Mouse (Mus musculus) frontal cortex, adult 2 months (tissue): Measurements from ENCODE around the gene Wdsub1. TPM values are rescaled to one million over a fixed set of nuclear protein-coding genes. Genes with fewer than 3 reads are reported as not detected.
"Not testable (repeated sequence)": the region's sequence is repeated elsewhere in the genome, so short reads cannot be mapped to it uniquely, and the experiment has no call there.

Experiments used
- DNase-seq, 2 experiments: peaks; one replicate each; pipeline ENCODE4 v3.0.0; 2022; ENCODE audit warnings: low spot score in 1 of 2; ENCODE audit errors: extremely low spot score in 1 of 2
- polyA plus RNA-seq: library from polyadenylated mRNA; depleted of rRNA; stranded (reverse); fragments of >200 nt; gene quantifications from 2 replicates; pipeline ENCODE4 v1.2.3, GENCODE M21; 2012; rRNA removed

Gene Wdsub1
- polyA plus RNA-seq: 24.8 and 25.7 TPM in 2 replicates

GRCm38 (mm10) chr2:59881831-59882741 is at the start of gene Wdsub1:
Gene Wdsub1 (minus strand): TSS chr2:59882591.
- DNase-seq: peak; percentile 82 to 91

- no peak for DNase-seq
These were observed 31.2 kb upstream of the Wdsub1 start for GRCm38 (mm10) chr2:59913610-59914009.

- no peak for DNase-seq
These were observed 25.7 kb upstream of the Wdsub1 start for GRCm38 (mm10) chr2:59908048-59908447.

DNA sequence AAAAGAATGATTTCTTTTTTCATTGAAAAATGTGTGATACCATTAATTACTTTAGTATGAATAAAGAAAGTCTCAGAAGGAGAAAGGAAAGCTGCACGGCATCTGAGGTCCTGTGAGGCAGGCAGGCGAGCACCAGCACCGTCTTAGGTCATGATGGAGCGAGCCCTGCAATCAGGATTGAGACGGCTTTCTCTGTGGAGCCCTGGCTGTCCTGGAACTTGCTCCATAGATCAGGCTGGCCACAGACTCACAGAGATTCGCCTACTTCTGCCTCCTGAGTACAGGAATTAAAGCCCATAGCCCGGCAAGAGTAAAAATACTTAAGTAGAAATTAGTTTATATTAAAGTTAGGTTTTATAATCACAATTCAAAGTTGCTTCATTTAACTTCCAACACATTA is 21.6 kb upstream of the Wdsub1 start:
- no peak for DNase-seq

GRCm38 (mm10) chr2:59898666-59899065 is 16.3 kb upstream of the Wdsub1 start:
- DNase-seq: no peak

- no peak for DNase-seq
These were observed 15.7 kb upstream of the Wdsub1 start for GRCm38 (mm10) chr2:59898105-59898504.

DNA sequence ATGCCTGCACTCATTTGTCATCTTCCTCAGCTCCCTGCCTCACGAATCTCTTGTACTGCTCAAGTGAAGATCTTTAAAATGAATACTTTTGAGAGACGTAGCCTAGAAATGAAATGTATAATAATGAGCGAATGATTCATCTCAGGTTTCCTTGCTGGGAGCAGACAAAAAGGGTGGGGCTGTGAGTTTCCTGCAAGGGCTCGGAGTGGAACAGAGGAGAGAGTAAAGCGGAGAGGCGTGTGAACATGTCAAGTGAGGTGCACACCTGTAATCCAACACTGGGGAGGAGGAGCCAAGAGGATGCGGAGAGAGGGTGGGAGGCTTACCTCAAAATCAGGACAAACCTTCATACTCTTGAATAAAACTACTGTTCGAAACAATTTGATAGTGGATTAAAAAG is 14.4 kb upstream of the Wdsub1 start:
- DNase-seq: peak in 1 of 2 experiments; percentile 37

- DNase-seq: no peak
These were observed 14.0 kb upstream of the Wdsub1 start for GRCm38 (mm10) chr2:59896400-59896799.

DNA sequence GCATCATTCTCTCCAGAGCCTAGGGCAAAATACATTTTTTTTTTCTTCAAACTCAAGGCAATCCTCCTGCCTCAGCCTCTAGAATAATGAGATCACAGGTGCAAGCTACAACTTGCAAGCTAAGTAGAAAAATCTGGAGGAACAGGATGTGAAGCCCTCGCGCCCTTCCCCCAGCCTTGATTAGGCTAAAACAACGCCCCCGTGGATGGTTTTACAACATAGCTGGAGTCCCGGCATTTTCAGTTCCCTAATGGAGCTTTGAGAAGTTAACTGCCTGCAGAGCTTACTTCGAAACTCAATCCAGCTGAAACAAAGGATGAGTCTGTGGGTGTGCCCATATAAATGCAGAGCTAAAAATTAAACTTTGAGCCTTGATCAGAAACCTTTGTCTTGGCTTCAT is 7.3 kb upstream of the Wdsub1 start:
- DNase-seq: no peak

DNA sequence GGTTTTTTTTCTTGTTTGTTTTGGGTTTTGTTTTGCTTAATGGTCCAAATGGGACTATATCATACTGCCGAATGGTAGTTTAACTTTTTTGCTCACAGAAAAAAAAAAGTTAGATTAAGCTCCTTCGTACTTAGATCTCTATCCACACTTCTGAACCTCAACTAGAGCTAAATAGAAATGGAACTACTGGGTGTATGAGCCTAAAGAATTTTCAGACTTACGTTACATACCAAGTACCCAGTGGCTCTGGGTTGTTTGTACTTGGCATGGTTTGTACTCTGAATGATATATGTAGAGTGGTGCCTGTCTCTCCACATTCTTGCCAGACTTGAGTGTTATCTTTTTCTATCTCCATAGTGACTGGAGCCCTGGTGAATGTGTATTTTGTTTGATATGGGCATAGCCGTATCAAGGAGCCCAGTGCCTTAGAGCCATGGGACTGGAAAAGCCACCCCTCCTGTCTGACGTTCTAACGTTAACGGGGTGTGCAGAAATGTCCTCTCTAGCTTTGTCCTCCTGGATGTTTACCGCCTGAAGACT is 421 bp upstream of the Wdsub1 start:
- no peak for DNase-seq

- no peak for DNase-seq
These were observed 987 bp downstream of the Wdsub1 start for GRCm38 (mm10) chr2:59881404-59881803.

GRCm38 (mm10) chr2:59878221-59878620 is 4.2 kb downstream of the Wdsub1 start:
- no peak for DNase-seq

GRCm38 (mm10) chr2:59877335-59877734 is 5.1 kb downstream of the Wdsub1 start:
- no peak for DNase-seq

GRCm38 (mm10) chr2:59876482-59876881 is 5.9 kb downstream of the Wdsub1 start:
- DNase-seq: no peak

GRCm38 (mm10) chr2:59870526-59870925 is 11.9 kb downstream of the Wdsub1 start:
- DNase-seq: no peak

DNA sequence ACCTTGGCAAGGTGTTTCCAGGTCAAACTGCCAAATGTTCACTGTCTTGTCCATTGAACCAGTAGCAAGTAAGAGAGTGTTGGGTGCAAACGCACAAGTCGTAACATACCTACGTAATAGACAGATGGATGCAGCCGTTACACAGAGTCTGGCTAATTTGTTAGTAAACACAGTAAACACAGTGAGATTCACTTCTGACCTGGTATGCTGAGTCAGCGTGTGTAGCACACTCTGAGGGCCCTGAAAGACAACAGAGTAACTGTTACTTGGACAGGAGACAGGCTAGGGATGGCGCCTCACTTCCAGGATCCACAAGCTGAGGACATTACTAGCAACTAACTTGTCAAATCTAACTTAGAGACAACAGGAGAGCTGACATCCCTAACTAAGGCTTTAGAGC is 19.8 kb downstream of the Wdsub1 start:
- DNase-seq: no peak

GRCm38 (mm10) chr2:59854363-59854762 is 28.0 kb downstream of the Wdsub1 start:
- peak in 1 of 2 experiments; percentile 15 for DNase-seq

GRCm38 (mm10) chr2:59853543-59853942 is 28.8 kb downstream of the Wdsub1 start:
- no peak for DNase-seq

GRCm38 (mm10) chr2:59852916-59853315 is 29.5 kb downstream of the Wdsub1 start:
- DNase-seq: no peak

GRCm38 (mm10) chr2:59851885-59852284 is 30.5 kb downstream of the Wdsub1 start:
- DNase-seq: not testable (repeated sequence)

- no peak for DNase-seq
These were observed 38.5 kb downstream of the Wdsub1 start for GRCm38 (mm10) chr2:59843848-59844247.

DNA sequence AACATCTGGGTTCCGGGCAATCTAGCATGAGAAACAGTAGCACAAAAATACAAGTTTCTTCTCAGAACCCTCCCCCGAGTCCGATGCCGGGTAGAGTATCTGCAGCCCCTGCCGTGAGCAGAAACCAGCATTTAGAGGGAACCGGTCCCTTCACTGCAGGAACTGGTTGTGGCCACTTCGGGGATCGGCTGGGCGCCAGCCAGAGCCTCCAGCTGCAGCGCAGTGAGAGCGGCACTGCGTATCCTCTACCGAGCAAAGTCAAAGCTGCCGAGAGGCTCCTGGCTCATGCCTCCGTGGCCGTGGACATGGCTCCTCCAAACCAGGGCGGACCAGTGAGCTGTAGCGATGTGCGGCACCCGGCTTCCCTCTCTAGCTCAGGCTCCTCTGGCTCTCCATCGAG is 39.2 kb downstream of the Wdsub1 start:
- no peak for DNase-seq
